Mouse (Mus musculus): ENCODE data around the gene Hoxb3. TPM values are rescaled to one million over a fixed set of nuclear protein-coding genes. Genes with fewer than 3 reads are reported as not detected.

The Hoxb3 gene
- total RNA-seq, 2 experiments from 2014 or later = not detected

DNA sequence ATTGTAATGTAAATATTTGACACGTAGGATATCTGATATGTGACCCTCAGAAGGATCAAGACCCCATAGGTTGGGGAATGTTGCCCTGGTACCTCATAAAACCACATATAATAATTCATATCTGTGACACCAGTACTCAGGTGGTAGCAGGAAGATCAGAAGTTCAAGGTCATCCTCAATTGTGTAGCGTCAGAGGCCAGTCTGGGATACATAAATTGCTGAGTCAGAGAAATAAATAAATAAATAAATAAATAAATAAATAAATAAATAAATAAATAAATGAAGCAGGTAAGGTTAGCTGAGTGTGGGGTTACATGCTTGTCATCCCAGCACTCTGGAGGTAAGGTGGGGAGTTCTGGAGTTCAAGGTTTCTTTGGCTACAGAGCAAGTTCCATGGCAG is 64.5 kb downstream of the Hoxb3 start:
- DNase-seq = no peak
- intact Hi-C loops (cut with DNase I) = no loop called here

DNA sequence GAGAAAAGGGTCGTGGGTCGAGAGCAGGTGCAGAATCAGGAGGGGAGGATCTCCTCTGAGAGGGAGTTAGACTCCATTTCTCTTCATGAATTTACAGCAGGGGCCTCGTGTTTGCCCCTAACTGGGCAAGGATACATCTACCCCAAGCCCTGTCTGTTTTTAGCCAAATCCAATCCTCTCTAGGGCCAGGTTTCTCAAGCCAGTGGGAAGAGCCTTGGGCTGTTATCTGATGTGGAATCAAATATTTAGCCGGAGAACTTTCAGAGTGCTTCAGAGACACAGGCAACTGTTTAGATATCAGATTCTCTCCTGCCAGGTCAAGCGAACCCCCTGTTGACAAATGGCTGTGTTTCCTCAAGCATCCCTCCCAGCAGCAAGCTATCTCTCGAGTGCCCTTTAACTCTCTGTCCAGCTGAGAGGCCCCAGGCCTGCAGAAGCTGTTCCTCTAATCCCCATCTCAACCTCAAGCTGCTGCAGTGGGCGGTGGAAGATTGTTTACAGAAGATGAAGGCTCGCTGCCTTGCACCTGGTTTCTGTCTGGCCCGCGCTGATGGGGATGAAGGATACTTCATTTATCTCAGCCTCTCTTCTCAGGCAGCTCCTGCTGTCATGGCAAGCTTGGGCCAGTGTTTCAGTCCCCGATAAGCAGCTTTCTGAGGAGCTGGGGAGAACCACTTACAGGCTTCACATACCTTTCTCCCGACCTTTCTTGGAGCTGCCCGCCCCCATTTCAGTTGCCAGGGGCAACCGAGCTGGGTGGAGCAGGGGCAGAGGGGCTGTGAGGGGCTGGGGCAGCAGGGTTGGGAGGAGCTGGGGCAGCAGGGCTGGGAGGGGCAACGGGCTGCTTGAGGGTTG is 73.9 kb downstream of the Hoxb3 start:
- intact Hi-C loops (cut with DNase I) = no loop called here
- no peak for DNase-seq

Small RNA genes within 50 kb of the gene (microRNA-seq; reads per million reads assigned to microRNA genes)
- 7.5 reads per million, percentile 19 among the genes with 10 or more reads in this experiment for gene Mir10a

Other genes with a start within 250 kb of the Hoxb3 start
- gene Atp5g1, start 247.7 kb upstream of the Hoxb3 start, total RNA-seq (2021) = 100 to 1,000 TPM; 349 to 390 TPM
- gene Calcoco2, start 211.4 kb upstream of the Hoxb3 start, total RNA-seq (2021) = not detected
- under 1 TPM; 0.28 to 0.32 TPM for gene Ttll6, start 189.5 kb upstream of the Hoxb3 start, total RNA-seq (2021)
- gene Hoxb13, start 129.0 kb upstream of the Hoxb3 start, total RNA-seq (2021) = not detected
- gene Hoxb9, start 51.9 kb upstream of the Hoxb3 start, total RNA-seq (2021) = not detected
- not detected for gene Hoxb8, start 41.4 kb upstream of the Hoxb3 start, total RNA-seq (2021)
- gene Hoxb7, start 36.7 kb upstream of the Hoxb3 start, total RNA-seq (2021) = not detected
- gene Hoxb6, start 30.9 kb upstream of the Hoxb3 start, total RNA-seq (2021) = not detected
- not detected for gene Hoxb5, start 20.0 kb upstream of the Hoxb3 start, total RNA-seq (2021)
- not detected for gene Hoxb4, start 5.1 kb upstream of the Hoxb3 start, total RNA-seq (2021)
- gene Hoxb2, start 27.2 kb downstream of the Hoxb3 start, total RNA-seq (2021) = not detected
- gene Hoxb1, start 42.4 kb downstream of the Hoxb3 start, total RNA-seq (2021) = not detected
- gene Skap1, start 141.3 kb downstream of the Hoxb3 start, total RNA-seq (2021) = 1 to 10 TPM; 1.1 to 1.3 TPM

All from left cerebral cortex, postnatal 4 days (tissue).